Mouse (Mus musculus): ENCODE data around the gene Rgs7bp.

- TF ChIP-seq POLR2A (IDR thresholded peaks at IDR 0.05; ENCODE audit: insufficient read length, low read depth) (no peak), TCF12 (IDR thresholded peaks at IDR 0.05; ENCODE audit: insufficient read depth, poor library complexity, severe bottlenecking) (no peak), MAX (IDR thresholded peaks at IDR 0.05; ENCODE audit: low read depth) (no peak), E2F4 (IDR thresholded peaks at IDR 0.05; ENCODE audit: insufficient read depth) (no peak), USF1 (IDR thresholded peaks at IDR 0.05; ENCODE audit: low read depth) (no peak), REST (IDR thresholded peaks at IDR 0.05; ENCODE audit: insufficient read depth, insufficient read length) (no peak), CEBPB (IDR thresholded peaks at IDR 0.05; ENCODE audit: insufficient read depth, poor library complexity, severe bottlenecking) (no peak), POLR2AphosphoS2 (IDR thresholded peaks at IDR 0.05; ENCODE audit: insufficient read length, low read depth) (no peak)
Observed at GRCm38 (mm10) chr13:104914288-104914895, 140.3 kb downstream of the Rgs7bp start.
